Mouse (Mus musculus) gastrocnemius, adult 18-20 months (tissue): ENCODE measurements around the gene Mrpl3. TPM values are rescaled to one million over a fixed set of nuclear protein-coding genes. Genes with fewer than 3 reads are reported as not detected.

Experiments used
- total RNA-seq, 2 experiments: library from RNA; stranded (reverse); gene quantifications; 2 replicates each; pipeline ENCODE4 v1.2.3; 2021

Mrpl3 gene
- total RNA-seq, 2 experiments from 2014 or later: 75.1 to 76.0 TPM

Other genes with a start within 250 kb of the Mrpl3 start
- gene Nudt16, start 78.6 kb downstream of the Mrpl3 start, total RNA-seq: 1 to 10 TPM; 6.2 TPM
- gene 1700080E11Rik, start 91.9 kb downstream of the Mrpl3 start, total RNA-seq: not detected